Mouse (Mus musculus): Measurements from ENCODE around the gene 4933403O08Rik. TPM values are rescaled to one million over a fixed set of nuclear protein-coding genes. Genes with fewer than 3 reads are reported as not detected.

The 4933403O08Rik gene
- not detected for total RNA-seq (2023)

DNA sequence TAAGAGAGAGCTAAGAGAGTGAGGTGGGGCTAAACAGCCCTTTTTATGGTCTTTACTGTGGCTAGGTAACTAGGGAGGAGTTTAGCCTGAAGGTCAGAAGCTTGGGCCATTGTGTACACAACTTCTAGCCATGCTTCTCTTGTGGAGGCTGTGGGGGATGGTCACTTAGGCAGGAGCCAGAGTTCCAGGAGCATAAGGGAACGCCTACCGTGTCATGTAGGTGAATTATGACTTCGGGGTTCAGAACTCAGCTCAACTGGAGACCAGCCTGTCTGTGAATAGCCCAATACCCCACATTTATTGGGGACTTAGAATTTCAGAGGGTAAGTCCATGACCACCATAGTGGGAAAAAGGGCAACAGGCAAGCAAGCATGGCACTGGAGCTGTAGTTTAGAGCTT is at the start of gene 4933403O08Rik:
TSS of gene 4933403O08Rik (plus strand) at position 301 of the 400 bp plus-strand sequence.

Other genes with a start within 250 kb of the 4933403O08Rik start
- gene Tex16, start 228.0 kb upstream of the 4933403O08Rik start, total RNA-seq (2023): not detected
- 10 to 100 TPM; 13.8 to 15.1 TPM for gene Apool, start 72.3 kb downstream of the 4933403O08Rik start, total RNA-seq (2023)
- gene Satl1, start 167.7 kb downstream of the 4933403O08Rik start, total RNA-seq (2023): not detected